ENCODE assay signal across 19 mouse cellular contexts in genomic region chr1:53808229-53808628, GRCm38 (mm10). TPM values are rescaled to one million over a fixed set of nuclear protein-coding genes. Genes with fewer than 3 reads are reported as not detected.
DNase-seq lines count a peak whose midpoint lies in the region; ATAC-seq and TF ChIP-seq lines count a peak whose summit lies in the region.
"Had no signal": no experiment of that assay in that cellular context is flagged by ENCODE, and none has a peak within 500 bp of the region (broad histone marks: within the 10 kb centered on the region; RNA-seq: fewer than 3 reads in every experiment).

No protein-coding gene starts in this region.

- TF ChIP-seq POLR2A in myocyte (IDR thresholded peaks at IDR 0.05; ENCODE audit: insufficient read length, low read depth): no peak

- H3K4me1 ChIP-seq in midbrain, postnatal 0 days (ENCODE audit: insufficient read depth, low read length): no peaks in the 10 kb centered on the region
- H3K4me1 ChIP-seq in intestine, embryonic 15.5 days (replicated peaks): no peaks in the 10 kb centered on the region
- no peaks in the 10 kb centered on the region for H3K4me1 ChIP-seq in liver, embryonic 11.5 days (replicated peaks; ENCODE audit: control insufficient read depth, insufficient read depth, low read length)
- H3K4me1 ChIP-seq: forebrain, embryonic 13.5 days; hindbrain, embryonic 13.5 days had no signal

- no peaks in the 10 kb centered on the region for H3K9me3 ChIP-seq in midbrain, postnatal 0 days (ENCODE audit: low read length)
- H3K9me3 ChIP-seq in intestine, embryonic 15.5 days: no peaks in the 10 kb centered on the region
- H3K9me3 ChIP-seq in liver, embryonic 11.5 days (ENCODE audit: control insufficient read depth, low read length): no peaks in the 10 kb centered on the region
- H3K9me3 ChIP-seq: embryonic facial prominence, embryonic 13.5 days; forebrain, embryonic 13.5 days; hindbrain, embryonic 13.5 days had no signal

- no peak overlapping the region for H3ac ChIP-seq in myocyte (ENCODE audit: control insufficient read depth, insufficient read length)

- no peaks in the 10 kb centered on the region for H3K36me3 ChIP-seq in myocyte (ENCODE audit: control insufficient read depth, insufficient read depth)
- no peaks in the 10 kb centered on the region for H3K36me3 ChIP-seq in midbrain, postnatal 0 days (ENCODE audit: insufficient read depth, low read length)
- no peaks in the 10 kb centered on the region for H3K36me3 ChIP-seq in intestine, embryonic 15.5 days
- no peaks in the 10 kb centered on the region for H3K36me3 ChIP-seq in liver, embryonic 11.5 days (ENCODE audit: control insufficient read depth, insufficient read depth, low read length)

- H3K9ac ChIP-seq in midbrain, postnatal 0 days (replicated peaks; ENCODE audit: low read length, poor library complexity, severe bottlenecking): no peak overlapping the region
- no peak overlapping the region for H3K9ac ChIP-seq in intestine, embryonic 15.5 days
- H3K9ac ChIP-seq in liver, embryonic 11.5 days (ENCODE audit: low read depth, low read length): no peak overlapping the region
- H3K9ac ChIP-seq: embryonic facial prominence, embryonic 13.5 days; forebrain, embryonic 13.5 days; forebrain, postnatal 0 days; hindbrain, embryonic 13.5 days had no signal

- whole genome bisulfite sequencing in midbrain, postnatal 0 days: 89% methylated on average over 2 of the region's 2 CpGs
- WGBS in intestine, embryonic 15.5 days: 65% methylated on average over 2 of the region's 2 CpGs
- 82% methylated on average over 2 of the region's 2 CpGs for WGBS in liver, embryonic 11.5 days

- peak; percentile 98 for ATAC-seq in CD4-positive, CD25-positive, alpha-beta regulatory T cell, adult 4 months
- peak; percentile 82 for ATAC-seq in activated CD4-positive, CD25-positive, alpha-beta regulatory T cell, adult 4 months
- no peak for ATAC-seq in midbrain, postnatal 0 days (ENCODE audit: low FRiP score)
- ATAC-seq in intestine, embryonic 15.5 days: no peak
- ATAC-seq in liver, embryonic 11.5 days (replicated peaks; ENCODE audit: low FRiP score): no peak
- ATAC-seq: forebrain, embryonic 13.5 days; forebrain, postnatal 0 days; hindbrain, postnatal 0 days; intestine, postnatal 0 days had no signal

- no peak for DNase-seq in midbrain, postnatal 0 days (ENCODE audit: low spot score)
- no peak for DNase-seq in liver, embryonic 11.5 days (ENCODE audit: low spot score)
- DNase-seq: adrenal gland, postnatal 14 days; cerebellum, adult 18-20 months; cerebellum, adult 9-11 months; cerebellum, postnatal 36 days; forebrain, postnatal 0 days; gastrocnemius, postnatal 25 days; heart, postnatal 10 days; heart, postnatal 4 days had no signal

- peak overlapping the region; percentile 16 for H3K4me2 ChIP-seq in myocyte (ENCODE audit: low read depth)
- no peak overlapping the region for H3K4me2 ChIP-seq in midbrain, postnatal 0 days (ENCODE audit: low read depth, low read length, poor library complexity, severe bottlenecking)
- H3K4me2 ChIP-seq in intestine, embryonic 15.5 days (replicated peaks): no peak overlapping the region
- no peak overlapping the region for H3K4me2 ChIP-seq in liver, embryonic 11.5 days
- H3K4me2 ChIP-seq: embryonic facial prominence, embryonic 13.5 days; forebrain, embryonic 13.5 days; hindbrain, embryonic 13.5 days had no signal

- no peak overlapping the region for H3K4me3 ChIP-seq in myocyte
- H3K4me3 ChIP-seq in midbrain, postnatal 0 days (ENCODE audit: low read depth, low read length): no peak overlapping the region
- no peak overlapping the region for H3K4me3 ChIP-seq in intestine, embryonic 15.5 days (replicated peaks)
- H3K4me3 ChIP-seq in liver, embryonic 11.5 days (ENCODE audit: low read depth, low read length): no peak overlapping the region
- H3K4me3 ChIP-seq: embryonic facial prominence, embryonic 13.5 days; forebrain, embryonic 13.5 days; hindbrain, embryonic 13.5 days had no signal

- H3K27me3 ChIP-seq in myocyte (ENCODE audit: control insufficient read depth, insufficient read depth, insufficient read length): no peaks in the 10 kb centered on the region
- H3K27me3 ChIP-seq in midbrain, postnatal 0 days (ENCODE audit: insufficient read depth, low read length): no peaks in the 10 kb centered on the region
- no peaks in the 10 kb centered on the region for H3K27me3 ChIP-seq in intestine, embryonic 15.5 days (replicated peaks)
- no peaks in the 10 kb centered on the region for H3K27me3 ChIP-seq in liver, embryonic 11.5 days (replicated peaks; ENCODE audit: control insufficient read depth, insufficient read depth, low read length)
- H3K27me3 ChIP-seq: embryonic facial prominence, embryonic 13.5 days; forebrain, embryonic 13.5 days; hindbrain, embryonic 13.5 days had no signal

- H3K27ac ChIP-seq in midbrain, postnatal 0 days (ENCODE audit: low read depth, low read length): no peak overlapping the region
- no peak overlapping the region for H3K27ac ChIP-seq in intestine, embryonic 15.5 days
- no peak overlapping the region for H3K27ac ChIP-seq in liver, embryonic 11.5 days (ENCODE audit: low read depth, low read length)
- H3K27ac ChIP-seq: embryonic facial prominence, embryonic 13.5 days; forebrain, embryonic 13.5 days; hindbrain, embryonic 13.5 days; hindbrain, postnatal 0 days had no signal

- no peak for TF ChIP-seq CTCF in midbrain, postnatal 0 days (IDR thresholded peaks at IDR 0.05)

- H3K79me2 ChIP-seq in myocyte (ENCODE audit: control insufficient read depth, insufficient read depth): no peaks in the 10 kb centered on the region

TF ChIP-seq in myocyte, 11 proteins besides CTCF, POLR2A, EP300 and RAD21:
- TF ChIP-seq USF1 (IDR thresholded peaks at IDR 0.05; ENCODE audit: low read depth): no peak
- TF ChIP-seq POLR2AphosphoS2 (IDR thresholded peaks at IDR 0.05; ENCODE audit: insufficient read length, low read depth): no peak
- no peak for TF ChIP-seq MYOD1 (IDR thresholded peaks at IDR 0.05; ENCODE audit: control insufficient read depth in 1 of 3, insufficient read length in 2 of 3, low read depth in 2 of 3)
- no peak for TF ChIP-seq MAX (IDR thresholded peaks at IDR 0.05; ENCODE audit: low read depth)

RNA-seq across cellular contexts. Expression of gene Stk17b, which starts 23.2 kb away (rescaled TPM):
- polyA plus RNA-seq in CD4-positive, CD25-positive, alpha-beta regulatory T cell, adult 4 months (2017; shearing (Covaris generic)): 100 to 1,000 TPM; 437 to 460 TPM
- polyA plus RNA-seq in activated CD4-positive, CD25-positive, alpha-beta regulatory T cell, adult 4 months (2017; shearing (Covaris generic)): 100 to 1,000 TPM; 437 to 475 TPM
- polyA plus RNA-seq in myocyte (2012; fragmentation: generic; extraction: Trizol): 28.4 TPM
- total RNA-seq in midbrain, postnatal 0 days (2014; rRNA removed): 3.7 and 5.3 TPM in 2 replicates
- 3.2 and 3.7 TPM in 2 replicates for polyA plus RNA-seq in midbrain, postnatal 0 days (2015; fragmentation: Nextera tagmentation; extraction: Ambion mirVana)
- 13.9 and 15.4 TPM in 2 replicates for polyA plus RNA-seq in intestine, embryonic 15.5 days (2015; fragmentation: Nextera tagmentation; extraction: Ambion mirVana)
- 15.0 and 18.2 TPM in 2 replicates for polyA plus RNA-seq in liver, embryonic 11.5 days (2014; fragmentation: Nextera tagmentation; extraction: Ambion mirVana)

Comparison
In these comparisons a context has a peak if more than half of its experiments do, and no peak if none do; other contexts are left out.
1. ATAC-seq: peak in CD4-positive, CD25-positive, alpha-beta regulatory T cell, adult 4 months (single experiment) and activated CD4-positive, CD25-positive, alpha-beta regulatory T cell, adult 4 months (single experiment); none in midbrain, postnatal 0 days (single experiment), intestine, embryonic 15.5 days (single experiment) and liver, embryonic 11.5 days (single experiment).
2. RNA of gene Stk17b, which starts 23.2 kb away (polyA plus RNA-seq): 437 to 475 TPM in activated CD4-positive, CD25-positive, alpha-beta regulatory T cell, adult 4 months and 437 to 460 TPM in CD4-positive, CD25-positive, alpha-beta regulatory T cell, adult 4 months; 28.4 TPM in myocyte (single experiment), 13.9 to 15.4 TPM in intestine, embryonic 15.5 days, 15.0 to 18.2 TPM in liver, embryonic 11.5 days and 3.2 to 3.7 TPM in midbrain, postnatal 0 days; every median in the first group is over 10 times any median in the second.